Mouse (Mus musculus): ENCODE results near the gene Mief1. TPM values are rescaled to one million over a fixed set of nuclear protein-coding genes. Genes with fewer than 3 reads are reported as not detected.

Gene Mief1
- polyA plus RNA-seq, 1 experiment from 2014 or later: 35.8 TPM

Other genes with a start within 250 kb of the Mief1 start
- gene Pdgfb, start 219.0 kb upstream of the Mief1 start, polyA plus RNA-seq (2014; fragmentation: Nextera tagmentation; extraction: Ambion mirVana): 4.5 and 5.0 TPM in 2 replicates
- 27.3 and 30.3 TPM in 2 replicates for gene Syngr1, start 142.7 kb upstream of the Mief1 start, polyA plus RNA-seq (2014; fragmentation: Nextera tagmentation; extraction: Ambion mirVana)
- 633 and 702 TPM in 2 replicates for gene Rpl3, start 142.2 kb upstream of the Mief1 start, polyA plus RNA-seq (2014; fragmentation: Nextera tagmentation; extraction: Ambion mirVana)
- 30.1 and 36.6 TPM in 2 replicates for gene Tab1, start 100.9 kb upstream of the Mief1 start, polyA plus RNA-seq (2014; fragmentation: Nextera tagmentation; extraction: Ambion mirVana)
- gene Mgat3, start 60.3 kb upstream of the Mief1 start, polyA plus RNA-seq (2014; fragmentation: Nextera tagmentation; extraction: Ambion mirVana): 24.2 and 25.7 TPM in 2 replicates
- gene AC140267.1, start 1.8 kb downstream of the Mief1 start, polyA plus RNA-seq (2014; fragmentation: Nextera tagmentation; extraction: Ambion mirVana): not detected in 2 replicates
- gene Atf4, start 21.2 kb downstream of the Mief1 start, polyA plus RNA-seq (2014; fragmentation: Nextera tagmentation; extraction: Ambion mirVana): 110 and 112 TPM in 2 replicates
- gene Rps19bp1, start 30.3 kb downstream of the Mief1 start, polyA plus RNA-seq (2014; fragmentation: Nextera tagmentation; extraction: Ambion mirVana): 74.5 and 84.0 TPM in 2 replicates
- gene Cacna1i, start 53.2 kb downstream of the Mief1 start, polyA plus RNA-seq (2014; fragmentation: Nextera tagmentation; extraction: Ambion mirVana): 0.71 and 0.95 TPM in 2 replicates

Data from neural tube, embryonic 14.5 days (tissue).